Comparison of ENCODE assay signal across 9 mouse cellular contexts in genomic region chr11:120279335-120279734, GRCm38 (mm10). TPM values are rescaled to one million over a fixed set of nuclear protein-coding genes. Genes with fewer than 3 reads are reported as not detected.
DNase-seq lines count a peak whose midpoint lies in the region; ATAC-seq and TF ChIP-seq lines count a peak whose summit lies in the region.
"Had no signal": no experiment of that assay in that cellular context is flagged by ENCODE, and none has a peak within 500 bp of the region (broad histone marks: within the 10 kb centered on the region; RNA-seq: fewer than 3 reads in every experiment).

No protein-coding gene starts in this region.

- no peak for TF ChIP-seq CTCF in forebrain, postnatal 0 days (IDR thresholded peaks at IDR 0.05; ENCODE audit: low read depth)

- no peaks in the 10 kb centered on the region for H3K4me1 ChIP-seq in intestine, embryonic 16.5 days (ENCODE audit: control insufficient read depth, insufficient read depth, low read length)
- 0 out of 2 replicates have a peak, but pooled peaks cover 8% of the 10 kb centered on the region for H3K4me1 ChIP-seq in intestine, embryonic 15.5 days (replicated peaks)
- H3K4me1 ChIP-seq in forebrain, postnatal 0 days (ENCODE audit: insufficient read depth) = peaks cover 10% of the 10 kb centered on the region; the same call in 1 of the 2 replicates
- H3K4me1 ChIP-seq in lung, embryonic 16.5 days (replicated peaks; ENCODE audit: control insufficient read depth, insufficient read depth, low read length) = peaks cover 19% of the 10 kb centered on the region

- no peak overlapping the region for H3K4me3 ChIP-seq in intestine, embryonic 16.5 days (ENCODE audit: low read length)
- H3K4me3 ChIP-seq in intestine, embryonic 15.5 days (replicated peaks) = no peak overlapping the region
- H3K4me3 ChIP-seq in forebrain, postnatal 0 days (ENCODE audit: low read depth, low read length) = no peak overlapping the region
- H3K4me3 ChIP-seq in lung, embryonic 16.5 days (ENCODE audit: low read length) = no peak overlapping the region

- WGBS in intestine, embryonic 16.5 days = 83% methylated on average over 11 of the region's 11 CpGs
- 79% methylated on average over 11 of the region's 11 CpGs for WGBS in intestine, embryonic 15.5 days
- 72% methylated on average over 11 of the region's 11 CpGs for WGBS in forebrain, postnatal 0 days
- WGBS in lung, embryonic 16.5 days = 72% methylated on average over 11 of the region's 11 CpGs

- no peaks in the 10 kb centered on the region for H3K9me3 ChIP-seq in intestine, embryonic 16.5 days (ENCODE audit: control insufficient read depth, low read length)
- H3K9me3 ChIP-seq in intestine, embryonic 15.5 days = no peaks in the 10 kb centered on the region
- H3K9me3 ChIP-seq in forebrain, postnatal 0 days (ENCODE audit: low read length) = no peaks in the 10 kb centered on the region
- no peaks in the 10 kb centered on the region for H3K9me3 ChIP-seq in lung, embryonic 16.5 days (ENCODE audit: control insufficient read depth, low read length)

- ATAC-seq in intestine, embryonic 16.5 days = no peak
- ATAC-seq in intestine, embryonic 15.5 days = no peak
- ATAC-seq in forebrain, postnatal 0 days = peak; percentile 34; the same call in 1 of the 2 replicates
- peak; percentile 32; the same call in 1 of the 2 replicates for ATAC-seq in lung, embryonic 16.5 days (ENCODE audit: low read depth)

- DNase-seq in brain, adult 2 months (ENCODE audit: low read depth, low spot score) = peak; percentile 61
- DNase-seq in forebrain, postnatal 0 days = no peak
- no peak for DNase-seq in cerebellum, adult 11-12 months
- no peak for DNase-seq in ovary, postnatal 10 days (ENCODE audit: low spot score)
- no peak for DNase-seq in T-cell, adult 2 months (ENCODE audit: low spot score)
- DNase-seq: liver had no signal

- no peak overlapping the region for H3K27ac ChIP-seq in intestine, embryonic 16.5 days (ENCODE audit: low read length)
- H3K27ac ChIP-seq in intestine, embryonic 15.5 days = no peak overlapping the region
- no peak overlapping the region for H3K27ac ChIP-seq in forebrain, postnatal 0 days (ENCODE audit: low read depth, low read length)
- peak overlapping the region; percentile 58 for H3K27ac ChIP-seq in lung, embryonic 16.5 days (ENCODE audit: low read length)

- 0 out of 2 replicates have a peak overlapping the region, but pooled peaks have one; percentile 18 for H3K9ac ChIP-seq in intestine, embryonic 16.5 days (ENCODE audit: low read depth, low read length)
- no peak overlapping the region for H3K9ac ChIP-seq in intestine, embryonic 15.5 days
- H3K9ac ChIP-seq in forebrain, postnatal 0 days = no peak overlapping the region
- no peak overlapping the region for H3K9ac ChIP-seq in lung, embryonic 16.5 days (ENCODE audit: low read length)

- peaks cover 26% of the 10 kb centered on the region for H3K36me3 ChIP-seq in intestine, embryonic 16.5 days (ENCODE audit: control insufficient read depth, insufficient read depth, low read length)
- peaks cover 48% of the 10 kb centered on the region for H3K36me3 ChIP-seq in intestine, embryonic 15.5 days
- H3K36me3 ChIP-seq in forebrain, postnatal 0 days (ENCODE audit: insufficient read depth) = peaks cover 73% of the 10 kb centered on the region
- peaks cover 25% of the 10 kb centered on the region for H3K36me3 ChIP-seq in lung, embryonic 16.5 days (ENCODE audit: control insufficient read depth, insufficient read depth, low read length)

- no peaks in the 10 kb centered on the region for H3K27me3 ChIP-seq in intestine, embryonic 16.5 days (replicated peaks; ENCODE audit: control insufficient read depth, insufficient read depth, low read length)
- H3K27me3 ChIP-seq in intestine, embryonic 15.5 days (replicated peaks) = no peaks in the 10 kb centered on the region
- no peaks in the 10 kb centered on the region for H3K27me3 ChIP-seq in forebrain, postnatal 0 days (ENCODE audit: insufficient read depth, low read length)
- H3K27me3 ChIP-seq in lung, embryonic 16.5 days (ENCODE audit: control insufficient read depth, insufficient read depth, low read depth, low read length) = no peaks in the 10 kb centered on the region

- no peak overlapping the region for H3K4me2 ChIP-seq in intestine, embryonic 16.5 days (ENCODE audit: low read depth, low read length)
- no peak overlapping the region for H3K4me2 ChIP-seq in intestine, embryonic 15.5 days (replicated peaks)
- no peak overlapping the region for H3K4me2 ChIP-seq in forebrain, postnatal 0 days (ENCODE audit: low read depth)
- H3K4me2 ChIP-seq in lung, embryonic 16.5 days (ENCODE audit: low read depth, low read length) = no peak overlapping the region

RNA-seq across cellular contexts. Expression of gene Bahcc1, which starts 46.6 kb away (rescaled TPM):
- polyA plus RNA-seq in intestine, embryonic 16.5 days (2015; fragmentation: Nextera tagmentation; extraction: Ambion mirVana) = 4.9 and 5.7 TPM in 2 replicates
- polyA plus RNA-seq in intestine, embryonic 15.5 days (2015; fragmentation: Nextera tagmentation; extraction: Ambion mirVana) = 5.8 and 7.1 TPM in 2 replicates
- total RNA-seq in forebrain, postnatal 0 days (2014; rRNA removed) = 19.3 and 26.5 TPM in 2 replicates
- 3.9 and 6.5 TPM in 2 replicates for polyA plus RNA-seq in forebrain, postnatal 0 days (2015; fragmentation: Nextera tagmentation; extraction: Ambion mirVana)
- 7.0 and 7.5 TPM in 2 replicates for polyA plus RNA-seq in lung, embryonic 16.5 days (2015; fragmentation: Nextera tagmentation; extraction: Ambion mirVana)

Comparison
In these comparisons a context has a peak if more than half of its experiments do, and no peak if none do; other contexts are left out.
1. ATAC-seq: peak in forebrain, postnatal 0 days (single experiment) and lung, embryonic 16.5 days (single experiment); none in intestine, embryonic 16.5 days (single experiment) and intestine, embryonic 15.5 days (single experiment).